Mouse (Mus musculus) small intestine, adult 2 months (tissue): ENCODE measurements around the gene Scoc.

Experiments
- CTCF ChIP-seq: fragments of 200-500 bp; IDR thresholded peaks from 2 replicates; pipeline ENCODE4 v1.5.1; 2012; ENCODE audit warnings: low read depth, mild to moderate bottlenecking, control low read depth, inconsistent platforms, low read length, moderate library complexity, mixed read lengths; ENCODE audit not compliant: insufficient replicate concordance, insufficient read length; ENCODE audit errors: extremely low read depth
- POLR2A ChIP-seq: fragments of 200-500 bp; IDR thresholded peaks from 2 replicates; pipeline ENCODE4 v1.6.1; 2012; ENCODE audit warnings: low read depth, mild to moderate bottlenecking, control low read depth, inconsistent platforms, low read length, moderate library complexity

- TF ChIP-seq CTCF (no peak), POLR2A (no peak)
These were observed 49.7 kb downstream of the Scoc start for GRCm38 (mm10) chr8:83408496-83408895.
